Mouse (Mus musculus): ENCODE results near the gene Hnf4a. TPM values are rescaled to one million over a fixed set of nuclear protein-coding genes. Genes with fewer than 3 reads are reported as not detected.

The Hnf4a gene
- total and polyA plus RNA-seq, 3 experiments = not detected

DNA sequence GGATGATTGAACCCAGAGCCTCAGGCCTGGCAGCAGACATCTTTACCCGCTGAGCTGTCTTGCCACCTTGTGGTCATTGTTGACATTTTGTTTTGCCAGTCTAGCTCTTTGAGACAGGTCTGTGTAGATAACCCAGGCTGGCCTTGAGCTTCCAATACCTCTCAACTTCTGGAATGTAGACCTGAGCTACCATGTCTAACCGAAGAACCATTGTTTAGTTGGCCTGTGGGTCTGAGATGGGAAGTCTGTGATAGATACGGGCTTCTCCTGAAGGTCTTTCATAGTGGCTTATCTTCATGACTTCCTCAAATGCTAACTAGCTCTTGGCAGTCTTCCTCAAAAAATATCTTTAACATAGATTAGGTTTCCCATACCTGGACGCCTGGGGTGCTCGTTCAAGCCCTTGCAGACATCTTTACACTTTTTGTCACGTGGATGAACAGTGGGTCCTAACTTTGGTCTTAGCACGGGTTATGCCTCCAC lies 19.2 kb downstream of the Hnf4a start:
- intact Hi-C loops (cut with DNase I) = no loop called here
- DNase-seq = no peak
- Histone ChIP-seq H3K4me1 (ENCODE audit: control insufficient read depth, insufficient read depth, low read length) (no peaks in the 10 kb centered on the region), H3K79me2 (replicated peaks; ENCODE audit: control insufficient read depth, insufficient read depth, low read length) (no peaks in the 10 kb centered on the region), H3K27me3 (ENCODE audit: control insufficient read depth, insufficient read depth, low read length) (no peaks in the 10 kb centered on the region; the same call in 1 of the 2 replicates), H3K36me3 (ENCODE audit: control insufficient read depth, insufficient read depth, low read length) (no peaks in the 10 kb centered on the region), H3K4me3 (no peak overlapping the region), H3K27ac (no peak overlapping the region), H3K9ac (ENCODE audit: low read depth, low read length) (no peak overlapping the region)
- TF ChIP-seq EP300 (IDR thresholded peaks at IDR 0.05; ENCODE audit: insufficient read depth, low read depth, low read length) (no peak), CTCF (IDR thresholded peaks at IDR 0.05) (peak; percentile 46)
- 53% methylated on average over 7 of the region's 7 CpGs for WGBS

DNA sequence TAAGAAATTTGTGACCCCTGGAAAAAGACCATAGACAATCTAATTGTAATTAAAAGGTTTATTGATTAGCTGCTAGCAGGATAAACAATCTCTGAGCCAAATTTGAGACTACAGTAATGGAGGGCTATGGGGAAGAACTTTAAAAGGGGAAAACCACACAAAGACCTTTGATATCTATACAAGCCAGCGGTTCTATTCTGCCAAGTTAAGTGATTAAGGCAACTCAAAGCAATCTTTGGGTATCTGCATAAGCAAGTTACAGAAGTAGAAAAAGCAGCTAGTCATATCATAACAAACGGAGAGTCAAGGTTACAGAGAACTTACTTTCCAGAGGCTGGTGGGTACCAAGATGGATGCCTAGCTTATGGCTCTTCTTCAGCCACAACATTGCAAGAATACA lies 20.9 kb downstream of the Hnf4a start:
- no peak overlapping the region for H3K27ac ChIP-seq
- no peak overlapping the region for H3K9ac ChIP-seq (ENCODE audit: low read depth, low read length)
- intact Hi-C loops (cut with DNase I) = no loop called here
- WGBS = 72% methylated on average over 2 of the region's 2 CpGs
- no peaks in the 10 kb centered on the region for H3K79me2 ChIP-seq (replicated peaks; ENCODE audit: control insufficient read depth, insufficient read depth, low read length)
- no peaks in the 10 kb centered on the region for H3K4me1 ChIP-seq (ENCODE audit: control insufficient read depth, insufficient read depth, low read length)
- no peaks in the 10 kb centered on the region; the same call in 1 of the 2 replicates for H3K27me3 ChIP-seq (ENCODE audit: control insufficient read depth, insufficient read depth, low read length)
- TF ChIP-seq CTCF (IDR thresholded peaks at IDR 0.05) = no peak
- TF ChIP-seq POLR2A (IDR thresholded peaks at IDR 0.05; ENCODE audit: insufficient read depth, low read depth, low read length) = no peak
- TF ChIP-seq EP300 (IDR thresholded peaks at IDR 0.05; ENCODE audit: insufficient read depth, low read depth, low read length) = no peak
- no peak overlapping the region for H3K4me3 ChIP-seq
- no peaks in the 10 kb centered on the region for H3K36me3 ChIP-seq (ENCODE audit: control insufficient read depth, insufficient read depth, low read length)
- DNase-seq = no peak

DNA sequence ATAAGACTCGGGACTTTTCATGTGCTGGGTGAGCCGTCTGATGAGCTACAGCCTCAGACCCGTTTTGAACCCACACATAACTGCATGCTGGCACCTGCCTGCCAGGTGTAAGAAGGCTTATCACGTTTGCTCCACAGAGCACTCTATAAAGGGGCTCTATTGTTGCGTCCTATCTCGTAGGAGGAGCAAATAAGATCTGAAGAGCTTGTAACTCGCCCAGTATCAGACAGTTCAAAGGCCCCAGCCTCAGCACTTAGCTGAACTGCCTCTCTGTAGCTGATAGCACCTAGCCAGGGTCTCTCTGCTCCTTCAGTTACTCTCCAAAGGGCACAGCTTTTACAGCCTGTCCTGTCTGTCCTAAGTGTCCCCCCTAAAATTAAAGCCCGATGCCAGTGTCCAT lies 23.8 kb downstream of the Hnf4a start:
- no peak for TF ChIP-seq POLR2A (IDR thresholded peaks at IDR 0.05; ENCODE audit: insufficient read depth, low read depth, low read length)
- TF ChIP-seq EP300 (IDR thresholded peaks at IDR 0.05; ENCODE audit: insufficient read depth, low read depth, low read length) = no peak
- TF ChIP-seq CTCF (IDR thresholded peaks at IDR 0.05) = no peak
- DNase-seq = no peak
- Histone ChIP-seq H3K27me3 (ENCODE audit: control insufficient read depth, insufficient read depth, low read length) (no peaks in the 10 kb centered on the region; the same call in 1 of the 2 replicates), H3K9ac (ENCODE audit: low read depth, low read length) (no peak overlapping the region), H3K36me3 (ENCODE audit: control insufficient read depth, insufficient read depth, low read length) (no peaks in the 10 kb centered on the region), H3K79me2 (replicated peaks; ENCODE audit: control insufficient read depth, insufficient read depth, low read length) (no peaks in the 10 kb centered on the region), H3K4me3 (no peak overlapping the region), H3K4me1 (ENCODE audit: control insufficient read depth, insufficient read depth, low read length) (peaks cover 2% of the 10 kb centered on the region), H3K27ac (no peak overlapping the region)
- intact Hi-C loops (cut with DNase I) = loop anchor here (10.0 kb wide), 2 partner anchors 254 to 294 kb away; partner anchors contain the start of gene Ccn5
- WGBS = 43% methylated on average over 8 of the region's 8 CpGs

DNA sequence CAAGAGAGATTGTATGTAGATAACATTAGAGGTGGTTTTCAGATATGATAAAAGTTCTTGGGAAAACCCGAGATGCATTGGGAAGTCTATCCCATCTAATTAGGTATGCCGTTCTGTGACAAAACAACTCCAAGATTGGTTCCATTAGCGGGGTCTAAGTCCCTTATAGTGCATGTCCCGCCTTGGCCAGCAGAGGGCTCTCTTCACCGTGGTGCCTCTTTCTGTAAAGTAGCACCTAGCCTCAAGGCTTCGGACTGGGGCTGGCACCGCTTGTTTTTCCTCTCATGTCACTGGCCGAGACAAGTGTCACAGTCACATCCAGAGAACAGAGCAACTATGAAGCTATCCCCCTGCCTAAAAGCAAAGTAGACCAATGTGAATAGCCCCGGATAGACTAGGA lies 25.3 kb downstream of the Hnf4a start:
- Histone ChIP-seq H3K9ac (ENCODE audit: low read depth, low read length) (no peak overlapping the region), H3K27ac (no peak overlapping the region), H3K4me1 (ENCODE audit: control insufficient read depth, insufficient read depth, low read length) (peaks cover 2% of the 10 kb centered on the region), H3K79me2 (replicated peaks; ENCODE audit: control insufficient read depth, insufficient read depth, low read length) (no peaks in the 10 kb centered on the region), H3K36me3 (ENCODE audit: control insufficient read depth, insufficient read depth, low read length) (no peaks in the 10 kb centered on the region), H3K27me3 (ENCODE audit: control insufficient read depth, insufficient read depth, low read length) (no peaks in the 10 kb centered on the region; the same call in 1 of the 2 replicates), H3K4me3 (no peak overlapping the region)
- DNase-seq = peak; percentile 74 to 87
- WGBS = 8% methylated on average over 9 of the region's 9 CpGs
- intact Hi-C loops (cut with DNase I) = loop anchor here (10.0 kb wide), 2 partner anchors 253 to 293 kb away; partner anchors contain the start of gene Ccn5
- TF ChIP-seq CTCF (IDR thresholded peaks at IDR 0.05) (peak; percentile 99; the same call in 1 of the 2 replicates), EP300 (IDR thresholded peaks at IDR 0.05; ENCODE audit: insufficient read depth, low read depth, low read length) (peak; percentile 54; the same call in 1 of the 2 replicates), POLR2A (IDR thresholded peaks at IDR 0.05; ENCODE audit: insufficient read depth, low read depth, low read length) (no peak)

DNA sequence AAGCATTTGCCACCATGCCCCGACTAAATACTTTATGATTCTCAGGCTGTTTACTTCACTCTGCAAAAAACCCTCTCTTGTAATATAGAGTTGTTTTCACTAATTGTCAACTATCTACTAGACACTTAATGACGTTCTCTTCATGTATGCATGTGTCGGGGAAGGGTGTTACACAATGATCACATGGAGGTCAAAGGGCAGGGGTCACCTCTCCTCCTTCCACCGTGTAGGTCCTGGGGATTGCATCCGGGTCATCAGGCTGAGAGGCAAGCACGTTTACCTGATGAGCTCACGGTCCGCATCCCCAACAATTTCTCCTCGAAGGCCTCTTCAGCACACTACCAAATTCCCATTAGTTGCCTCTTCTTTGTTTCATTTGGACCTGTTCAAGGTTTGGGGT lies 26.6 kb downstream of the Hnf4a start:
- 84% methylated on average over 9 of the region's 9 CpGs for WGBS
- no peak overlapping the region for H3K9ac ChIP-seq (ENCODE audit: low read depth, low read length)
- intact Hi-C loops (cut with DNase I) = loop anchor here (10.0 kb wide), 2 partner anchors 252 to 292 kb away; partner anchors contain the start of gene Ccn5
- TF ChIP-seq POLR2A (IDR thresholded peaks at IDR 0.05; ENCODE audit: insufficient read depth, low read depth, low read length) (no peak), CTCF (IDR thresholded peaks at IDR 0.05) (no peak), EP300 (IDR thresholded peaks at IDR 0.05; ENCODE audit: insufficient read depth, low read depth, low read length) (no peak)
- H3K79me2 ChIP-seq (replicated peaks; ENCODE audit: control insufficient read depth, insufficient read depth, low read length) = no peaks in the 10 kb centered on the region
- no peaks in the 10 kb centered on the region for H3K36me3 ChIP-seq (ENCODE audit: control insufficient read depth, insufficient read depth, low read length)
- no peak overlapping the region for H3K27ac ChIP-seq
- no peaks in the 10 kb centered on the region for H3K27me3 ChIP-seq (ENCODE audit: control insufficient read depth, insufficient read depth, low read length)
- no peak for DNase-seq
- H3K4me1 ChIP-seq (ENCODE audit: control insufficient read depth, insufficient read depth, low read length) = peaks cover 2% of the 10 kb centered on the region
- no peak overlapping the region for H3K4me3 ChIP-seq

DNA sequence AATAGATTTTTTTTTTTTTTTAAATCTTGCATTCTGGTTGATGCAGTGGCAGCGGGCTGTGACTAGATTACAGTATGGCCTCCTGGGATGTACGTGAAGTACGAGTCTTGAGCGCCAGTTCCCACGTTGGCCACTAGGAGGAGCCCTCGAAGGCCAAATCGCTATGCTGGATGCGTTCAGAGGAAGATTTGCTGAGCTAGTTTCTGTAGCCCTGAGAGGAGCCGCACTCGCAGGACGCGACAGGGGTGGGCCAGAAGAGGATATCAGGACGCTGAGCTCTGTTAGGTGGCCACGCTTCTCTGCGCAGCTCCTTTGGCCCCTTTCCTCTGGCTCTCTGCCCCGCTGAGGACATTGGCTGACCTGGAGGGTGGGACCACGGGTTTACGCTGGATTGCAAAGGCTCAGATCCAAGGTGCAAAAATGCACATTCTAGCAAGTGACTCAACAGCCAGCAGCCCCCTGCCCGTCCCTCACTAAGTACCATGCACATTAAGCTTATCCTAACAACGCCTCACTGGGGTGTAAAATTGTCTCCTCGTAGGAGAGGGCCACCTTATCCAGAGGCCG lies 28.4 kb downstream of the Hnf4a start:
- TF ChIP-seq EP300 (IDR thresholded peaks at IDR 0.05; ENCODE audit: insufficient read depth, low read depth, low read length) (peak; percentile 70; the same call in 1 of the 2 replicates), CTCF (IDR thresholded peaks at IDR 0.05) (peak; percentile 97; the same call in 1 of the 2 replicates), POLR2A (IDR thresholded peaks at IDR 0.05; ENCODE audit: insufficient read depth, low read depth, low read length) (no peak)
- Histone ChIP-seq H3K4me3 (peak overlapping the region; percentile 36; the same call in 1 of the 2 replicates), H3K9ac (ENCODE audit: low read depth, low read length) (peak overlapping the region; percentile 67), H3K36me3 (ENCODE audit: control insufficient read depth, insufficient read depth, low read length) (no peaks in the 10 kb centered on the region), H3K27ac (peak overlapping the region; percentile 41; the same call in 1 of the 2 replicates), H3K27me3 (ENCODE audit: control insufficient read depth, insufficient read depth, low read length) (no peaks in the 10 kb centered on the region), H3K79me2 (replicated peaks; ENCODE audit: control insufficient read depth, insufficient read depth, low read length) (no peaks in the 10 kb centered on the region), H3K4me1 (ENCODE audit: control insufficient read depth, insufficient read depth, low read length) (peaks cover 2% of the 10 kb centered on the region)
- peak; percentile 85 to 91 for DNase-seq
- WGBS = 12% methylated on average over 22 of the region's 22 CpGs
- intact Hi-C loops (cut with DNase I) = loop anchor here (1.0 to 10.0 kb wide), 4 partner anchors 64 to 290 kb away; partner anchors contain the start of gene Ccn5
